Mouse (Mus musculus): ENCODE measurements around the gene Aplf. TPM values are rescaled to one million over a fixed set of nuclear protein-coding genes. Genes with fewer than 3 reads are reported as not detected.

The Aplf gene
- total and polyA plus RNA-seq, 2 experiments from 2014 or later = 8.1 to 8.8 TPM

- no peak overlapping the region for H3K9ac ChIP-seq
- no peaks in the 10 kb centered on the region for H3K27me3 ChIP-seq (ENCODE audit: insufficient read depth, low read length)
- no peaks in the 10 kb centered on the region for H3K4me1 ChIP-seq (ENCODE audit: insufficient read depth)
- TF ChIP-seq CTCF (IDR thresholded peaks at IDR 0.05; ENCODE audit: low read depth) = no peak
- no peaks in the 10 kb centered on the region for H3K36me3 ChIP-seq (ENCODE audit: insufficient read depth)
- no peak overlapping the region for H3K27ac ChIP-seq (ENCODE audit: low read depth, low read length)
- DNase-seq = no peak
- 92% methylated on average over 1 of the region's 1 CpGs for WGBS
- no peak overlapping the region for H3K4me3 ChIP-seq (ENCODE audit: low read depth, low read length)
- H3K4me2 ChIP-seq (ENCODE audit: low read depth) = no peak overlapping the region
- ATAC-seq = no peak
- no peaks in the 10 kb centered on the region for H3K9me3 ChIP-seq (ENCODE audit: low read length)
Observed at GRCm38 (mm10) chr6:87583183-87583611, 88.8 kb downstream of the Aplf start.

- Histone ChIP-seq H3K4me2 (ENCODE audit: low read depth) (no peak overlapping the region), H3K27ac (ENCODE audit: low read depth, low read length) (no peak overlapping the region), H3K36me3 (ENCODE audit: insufficient read depth) (no peaks in the 10 kb centered on the region), H3K4me1 (ENCODE audit: insufficient read depth) (no peaks in the 10 kb centered on the region), H3K27me3 (ENCODE audit: insufficient read depth, low read length) (no peaks in the 10 kb centered on the region), H3K9ac (no peak overlapping the region), H3K9me3 (ENCODE audit: low read length) (no peaks in the 10 kb centered on the region), H3K4me3 (ENCODE audit: low read depth, low read length) (no peak overlapping the region)
- TF ChIP-seq CTCF (IDR thresholded peaks at IDR 0.05; ENCODE audit: low read depth) = no peak
- no peak for DNase-seq
- peak; percentile 45; the same call in 1 of the 2 replicates for ATAC-seq
- 66% methylated on average over 6 of the region's 6 CpGs for WGBS
Observed at GRCm38 (mm10) chr6:87582456-87582855, 89.5 kb downstream of the Aplf start.

GRCm38 (mm10) chr6:87581581-87581980, 90.4 kb downstream of the Aplf start:
- Histone ChIP-seq H3K9ac (no peak overlapping the region), H3K4me3 (ENCODE audit: low read depth, low read length) (no peak overlapping the region), H3K4me1 (ENCODE audit: insufficient read depth) (no peaks in the 10 kb centered on the region), H3K9me3 (ENCODE audit: low read length) (no peaks in the 10 kb centered on the region), H3K4me2 (ENCODE audit: low read depth) (no peak overlapping the region), H3K36me3 (ENCODE audit: insufficient read depth) (no peaks in the 10 kb centered on the region), H3K27me3 (ENCODE audit: insufficient read depth, low read length) (no peaks in the 10 kb centered on the region), H3K27ac (ENCODE audit: low read depth, low read length) (no peak overlapping the region)
- no peak for ATAC-seq
- no peak for TF ChIP-seq CTCF (IDR thresholded peaks at IDR 0.05; ENCODE audit: low read depth)
- no peak for DNase-seq
- WGBS = 95% methylated on average over 18 of the region's 18 CpGs

- Histone ChIP-seq H3K27me3 (ENCODE audit: insufficient read depth, low read length) (no peaks in the 10 kb centered on the region), H3K27ac (ENCODE audit: low read depth, low read length) (no peak overlapping the region), H3K9me3 (ENCODE audit: low read length) (no peaks in the 10 kb centered on the region), H3K9ac (no peak overlapping the region), H3K4me2 (ENCODE audit: low read depth) (no peak overlapping the region), H3K36me3 (ENCODE audit: insufficient read depth) (no peaks in the 10 kb centered on the region), H3K4me3 (ENCODE audit: low read depth, low read length) (no peak overlapping the region), H3K4me1 (ENCODE audit: insufficient read depth) (no peaks in the 10 kb centered on the region)
- TF ChIP-seq CTCF (IDR thresholded peaks at IDR 0.05; ENCODE audit: low read depth) = no peak
- ATAC-seq (no peak), DNase-seq (no peak)
- 90% methylated on average over 15 of the region's 15 CpGs for WGBS
Observed at GRCm38 (mm10) chr6:87581071-87581470, 90.9 kb downstream of the Aplf start.

Other genes with a start within 250 kb of the Aplf start
- gene Bmp10, start 243.2 kb downstream of the Aplf start, total RNA-seq (2014; rRNA removed) = 0.08 TPM in 1 of 2 replicates, not detected in the other
- gene Bmp10, start 243.2 kb downstream of the Aplf start, polyA plus RNA-seq (2015; fragmentation: Nextera tagmentation; extraction: Ambion mirVana) = not detected in 2 replicates
- 2.7 and 3.3 TPM in 2 replicates for gene Arhgap25, start 138.9 kb downstream of the Aplf start, total RNA-seq (2014; rRNA removed)
- gene Arhgap25, start 138.9 kb downstream of the Aplf start, polyA plus RNA-seq (2015; fragmentation: Nextera tagmentation; extraction: Ambion mirVana) = 1.6 and 2.2 TPM in 2 replicates
- 2.5 and 3.1 TPM in 2 replicates for gene Prokr1, start 81.5 kb downstream of the Aplf start, total RNA-seq (2014; rRNA removed)
- gene Prokr1, start 81.5 kb downstream of the Aplf start, polyA plus RNA-seq (2015; fragmentation: Nextera tagmentation; extraction: Ambion mirVana) = 1.1 and 1.6 TPM in 2 replicates
- gene Efcc1, start 58.7 kb upstream of the Aplf start, total RNA-seq (2014; rRNA removed) = 4.8 and 7.3 TPM in 2 replicates
- gene Efcc1, start 58.7 kb upstream of the Aplf start, polyA plus RNA-seq (2015; fragmentation: Nextera tagmentation; extraction: Ambion mirVana) = 4.7 and 7.8 TPM in 2 replicates
- gene Gp9, start 105.9 kb upstream of the Aplf start, total RNA-seq (2014; rRNA removed) = 0.33 TPM in 1 of 2 replicates, not detected in the other
- 0.18 and 0.28 TPM in 2 replicates for gene Gp9, start 105.9 kb upstream of the Aplf start, polyA plus RNA-seq (2015; fragmentation: Nextera tagmentation; extraction: Ambion mirVana)
- gene Rab43, start 140.0 kb upstream of the Aplf start, total RNA-seq (2014; rRNA removed) = 14.2 and 24.3 TPM in 2 replicates
- gene Rab43, start 140.0 kb upstream of the Aplf start, polyA plus RNA-seq (2015; fragmentation: Nextera tagmentation; extraction: Ambion mirVana) = 7.2 and 9.3 TPM in 2 replicates
- gene Gm45140, start 163.6 kb upstream of the Aplf start, total RNA-seq (2014; rRNA removed) = 1.7 and 4.7 TPM in 2 replicates
- gene Gm45140, start 163.6 kb upstream of the Aplf start, polyA plus RNA-seq (2015; fragmentation: Nextera tagmentation; extraction: Ambion mirVana) = 1.0 and 2.0 TPM in 2 replicates
- 30.1 and 31.5 TPM in 2 replicates for gene Isy1, start 166.6 kb upstream of the Aplf start, total RNA-seq (2014; rRNA removed)
- gene Isy1, start 166.6 kb upstream of the Aplf start, polyA plus RNA-seq (2015; fragmentation: Nextera tagmentation; extraction: Ambion mirVana) = 28.2 and 28.5 TPM in 2 replicates
- 244 and 321 TPM in 2 replicates for gene Cnbp, start 178.9 kb upstream of the Aplf start, total RNA-seq (2014; rRNA removed)
- 684 and 687 TPM in 2 replicates for gene Cnbp, start 178.9 kb upstream of the Aplf start, polyA plus RNA-seq (2015; fragmentation: Nextera tagmentation; extraction: Ambion mirVana)
- gene Copg1, start 215.6 kb upstream of the Aplf start, total RNA-seq (2014; rRNA removed) = 171 and 186 TPM in 2 replicates
- gene Copg1, start 215.6 kb upstream of the Aplf start, polyA plus RNA-seq (2015; fragmentation: Nextera tagmentation; extraction: Ambion mirVana) = 163 and 180 TPM in 2 replicates
- gene Hmces, start 241.7 kb upstream of the Aplf start, total RNA-seq (2014; rRNA removed) = 25.7 and 42.5 TPM in 2 replicates
- 40.4 and 45.2 TPM in 2 replicates for gene Hmces, start 241.7 kb upstream of the Aplf start, polyA plus RNA-seq (2015; fragmentation: Nextera tagmentation; extraction: Ambion mirVana)